Mouse (Mus musculus) gastrocnemius, adult 2 months (tissue): ENCODE measurements at regions not wholly inside any gene's neighbourhood (a gene's known extent, or its start where the extent isn't known, plus 50 kb on each side); places are given as distances from the start of the nearest gene placed in this dataset.
"Not testable (repeated sequence)": the region's sequence is repeated elsewhere in the genome, so short reads cannot be mapped to it uniquely, and the experiment has no call there.

Experiments
- DNase-seq: peaks from one replicate; pipeline ENCODE4 v3.0.0; 2022
- H3K27ac ChIP-seq: fragments of 200-600 bp; 2 replicates; pipeline ENCODE4 v1.8.1; 2022; ENCODE audit warnings: mild to moderate bottlenecking
- H3K4me3 ChIP-seq: fragments of 200-600 bp; 2 replicates; pipeline ENCODE4 v1.8.1; 2022; ENCODE audit warnings: mild to moderate bottlenecking, moderate library complexity
- CTCF ChIP-seq: fragments of 200-600 bp; IDR thresholded peaks from 2 replicates; pipeline ENCODE4 v1.8.1; 2022; ENCODE audit warnings: antibody characterized with exemption, mild to moderate bottlenecking, moderate library complexity
- intact Hi-C: fragments of 180-260 bp; cut with DNase I; formaldehyde crosslinking; loops from one replicate; pipeline ENCODE4 v1.15.1; 2025

DNA sequence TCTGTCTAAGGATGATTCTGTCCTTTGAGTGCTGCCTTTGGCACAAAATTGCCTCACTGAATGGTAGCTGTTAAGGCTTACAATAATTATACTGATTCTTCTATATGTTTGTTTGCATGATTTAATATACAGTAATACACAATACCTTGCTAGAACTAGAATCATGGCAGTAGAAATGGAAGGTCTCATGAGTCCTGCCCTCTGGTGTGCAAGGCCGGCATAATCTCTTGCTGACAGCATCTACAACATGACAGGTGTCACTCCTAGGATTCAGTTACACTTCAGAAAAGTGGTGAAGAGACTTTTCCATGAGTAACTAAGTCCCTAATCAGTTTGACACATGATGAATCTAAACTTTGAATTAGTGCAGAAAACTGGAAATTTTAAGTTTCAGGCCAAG, 861.2 kb upstream of the Olfr1507 start:
- intact Hi-C loops, H3K27ac ChIP-seq, H3K4me3 ChIP-seq, DNase-seq: not testable (repeated sequence)

DNA sequence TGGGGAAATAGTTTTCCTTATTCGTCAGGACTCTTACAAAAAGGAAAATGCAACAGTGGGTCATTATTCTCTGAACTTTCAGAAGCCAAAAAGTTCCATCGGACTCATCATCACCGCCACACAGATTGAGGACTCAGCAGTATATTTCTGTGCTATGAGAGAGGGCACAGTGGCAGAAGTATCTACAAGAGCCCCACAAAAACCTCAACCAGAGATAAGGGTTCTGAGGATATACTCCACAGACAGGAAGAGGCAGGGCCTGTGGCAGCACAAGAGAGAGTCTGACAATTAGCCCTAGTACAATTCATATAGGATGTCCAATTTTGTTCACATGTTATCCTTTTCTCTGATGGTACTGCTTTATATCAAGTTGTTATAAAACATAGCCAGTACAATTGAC, 855.9 kb upstream of the Olfr1507 start:
- DNase-seq, intact Hi-C loops, H3K4me3 ChIP-seq, H3K27ac ChIP-seq: not testable (repeated sequence)

DNA sequence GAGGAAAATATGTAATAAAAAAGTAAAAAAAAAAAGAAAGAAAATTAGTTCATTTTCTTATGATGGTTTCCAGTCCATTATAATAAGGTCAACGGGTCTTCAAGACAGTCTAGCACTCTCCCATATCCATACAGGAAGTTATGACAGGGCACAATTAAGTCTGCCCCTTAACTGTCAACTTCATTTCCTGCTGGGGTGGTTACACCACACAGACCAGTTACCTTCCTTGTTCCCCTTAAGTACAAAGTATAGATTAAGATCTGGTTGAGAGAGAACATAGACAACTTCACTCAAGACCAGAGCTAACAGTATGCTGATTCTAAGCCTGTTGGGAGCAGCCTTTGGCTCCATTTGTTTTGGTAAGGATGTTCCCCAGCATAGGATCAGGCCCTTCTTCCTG, 855.2 kb upstream of the Olfr1507 start:
- intact Hi-C loops = not testable (repeated sequence)

DNA sequence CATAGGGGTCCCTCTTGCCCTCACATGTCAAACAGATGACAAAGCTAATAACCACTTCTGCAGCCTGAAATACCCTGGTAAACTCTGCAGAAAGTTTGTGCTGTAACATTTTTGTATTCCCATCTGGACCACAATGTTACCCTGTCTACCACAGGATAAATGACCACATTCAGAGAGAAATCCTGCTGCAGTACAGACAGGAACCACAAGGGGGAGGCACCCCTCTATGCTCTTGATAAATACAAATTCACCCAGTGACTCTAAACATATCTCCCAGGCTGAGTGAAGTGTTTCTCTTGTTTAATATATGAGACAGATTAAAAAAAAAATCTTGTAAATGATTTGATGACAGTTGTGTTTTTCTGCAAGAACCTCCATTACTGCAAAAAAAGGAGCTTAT, 853.6 kb upstream of the Olfr1507 start:
- intact Hi-C loops, H3K4me3 ChIP-seq, DNase-seq, H3K27ac ChIP-seq: not testable (repeated sequence)

More for the DNA sequence above, 855.2 kb upstream of the Olfr1507 start:
- H3K4me3 ChIP-seq, DNase-seq, H3K27ac ChIP-seq: not testable (repeated sequence)

DNA sequence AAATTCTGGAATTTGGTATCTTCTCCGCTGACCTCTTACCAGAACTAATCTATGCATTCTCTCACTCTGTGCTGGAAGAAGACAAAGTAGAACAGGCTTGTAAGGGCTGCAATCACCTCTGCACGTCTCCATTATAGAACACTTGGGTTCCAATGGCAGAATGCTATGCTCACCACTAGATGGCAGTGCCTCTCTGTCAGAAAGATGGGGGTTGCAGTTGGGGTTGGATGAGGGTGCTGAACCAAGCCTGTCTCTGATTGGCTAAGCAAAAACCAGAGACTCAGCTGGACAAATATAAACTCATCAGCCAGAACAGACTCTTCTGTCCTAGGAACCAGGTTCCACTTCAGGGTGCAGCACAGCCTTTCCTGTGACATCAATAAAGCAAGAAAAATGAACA, 850.0 kb upstream of the Olfr1507 start:
- peak; percentile 38 for TF ChIP-seq CTCF
- H3K4me3 ChIP-seq, H3K27ac ChIP-seq, intact Hi-C loops, DNase-seq: not testable (repeated sequence)

DNA sequence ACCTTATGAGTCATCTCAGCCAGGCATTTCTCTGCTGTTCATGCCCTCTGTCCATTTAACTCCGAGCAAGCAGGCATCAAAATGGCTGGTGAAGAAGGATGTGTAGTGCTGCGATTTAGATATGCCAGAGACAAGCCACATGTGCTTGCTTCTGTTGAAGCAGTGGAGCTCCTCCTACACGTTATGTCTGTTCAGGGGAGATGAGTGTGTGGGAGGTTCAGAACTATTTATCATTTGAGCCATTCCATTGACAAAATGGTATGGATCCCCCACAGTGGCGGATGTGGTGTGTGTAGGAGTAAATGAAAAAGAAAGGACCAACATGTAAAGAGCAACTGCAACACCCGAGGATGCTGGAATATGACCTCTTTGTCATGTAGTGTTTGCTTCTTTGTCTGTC, 848.3 kb upstream of the Olfr1507 start:
- H3K4me3 ChIP-seq, intact Hi-C loops, DNase-seq, H3K27ac ChIP-seq: not testable (repeated sequence)

DNA sequence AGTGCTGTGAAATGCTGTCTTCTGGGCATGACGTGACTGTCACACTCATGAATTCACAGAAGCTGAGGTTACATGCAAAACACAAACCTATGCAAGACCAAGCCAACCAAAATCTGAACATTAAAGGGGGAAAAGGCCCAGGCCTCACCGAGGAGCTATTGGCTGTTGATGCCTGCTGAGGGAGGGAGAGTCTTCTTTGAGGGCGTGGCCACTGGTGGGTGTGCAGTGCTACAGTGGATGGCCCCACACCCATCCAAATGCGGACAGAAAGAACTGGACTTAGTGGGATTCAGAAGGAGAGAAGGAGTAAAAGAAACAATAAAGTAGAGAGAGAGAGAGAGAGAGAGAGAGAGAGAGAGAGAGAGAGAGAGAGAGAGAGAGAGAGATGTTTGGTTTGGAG, 843.6 kb upstream of the Olfr1507 start:
- DNase-seq, intact Hi-C loops: not testable (repeated sequence)

DNA sequence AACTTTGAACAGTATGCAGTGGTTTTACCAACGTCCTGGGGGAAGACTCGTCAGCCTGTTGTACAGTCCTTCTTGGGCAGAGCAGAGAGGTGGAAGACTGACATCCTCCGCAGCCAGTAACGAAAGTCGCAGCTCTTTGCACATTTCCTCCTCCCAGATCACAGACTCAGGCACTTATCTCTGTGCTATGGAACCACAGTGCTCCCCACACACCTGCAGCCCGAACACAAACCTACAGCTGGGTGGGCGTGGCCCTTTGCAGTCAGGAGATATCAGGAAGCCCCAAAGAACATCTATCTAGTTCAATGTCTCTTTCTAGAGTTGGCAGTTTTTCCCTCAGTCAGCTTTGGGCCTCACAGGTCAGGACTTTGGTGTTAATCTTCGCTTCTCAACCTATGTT, 841.9 kb upstream of the Olfr1507 start:
- intact Hi-C loops, H3K27ac ChIP-seq, H3K4me3 ChIP-seq, DNase-seq: not testable (repeated sequence)

More for the DNA sequence above, 843.6 kb upstream of the Olfr1507 start:
- H3K27ac ChIP-seq, H3K4me3 ChIP-seq: not testable (repeated sequence)

DNA sequence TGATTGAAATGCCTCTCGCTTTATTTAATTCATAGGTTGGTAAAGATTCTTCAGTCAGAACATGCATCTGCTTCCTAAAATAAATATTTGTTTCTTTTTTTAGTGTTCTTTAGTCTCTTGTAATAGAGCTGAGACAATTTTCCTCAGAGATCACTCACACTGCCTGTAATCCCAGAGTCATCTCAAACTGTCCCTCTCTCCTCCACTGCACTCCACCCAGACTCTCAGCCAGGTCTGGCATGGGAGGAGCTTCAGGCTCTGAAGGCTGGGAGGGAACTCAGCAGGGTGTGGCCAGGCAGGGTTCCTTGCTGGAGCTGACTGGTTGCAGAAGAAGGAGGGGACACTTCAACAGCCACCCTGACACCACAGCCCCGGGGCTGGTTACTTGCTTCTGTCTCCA, 841.2 kb upstream of the Olfr1507 start:
- H3K4me3 ChIP-seq, H3K27ac ChIP-seq, DNase-seq, intact Hi-C loops: not testable (repeated sequence)

DNA sequence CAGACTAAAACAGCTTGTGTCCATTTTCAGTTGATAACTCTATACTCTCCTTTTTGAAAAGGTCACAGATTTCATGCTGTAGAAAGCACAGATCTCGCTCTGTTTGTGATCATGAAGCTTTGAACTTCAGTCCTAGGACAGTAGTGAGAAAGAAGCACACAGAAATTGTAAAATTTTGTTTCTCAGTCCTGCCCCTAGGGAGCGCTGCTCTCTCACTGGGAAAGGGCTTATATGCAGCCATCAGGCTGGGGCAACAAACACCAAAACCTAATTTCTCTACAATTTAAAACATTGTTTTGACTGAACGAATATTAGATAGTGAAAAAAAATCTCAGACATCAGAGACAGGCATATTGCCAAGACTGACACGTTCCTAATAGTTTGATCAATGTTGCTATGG, 838.9 kb upstream of the Olfr1507 start:
- DNase-seq, H3K4me3 ChIP-seq, intact Hi-C loops: not testable (repeated sequence)

DNA sequence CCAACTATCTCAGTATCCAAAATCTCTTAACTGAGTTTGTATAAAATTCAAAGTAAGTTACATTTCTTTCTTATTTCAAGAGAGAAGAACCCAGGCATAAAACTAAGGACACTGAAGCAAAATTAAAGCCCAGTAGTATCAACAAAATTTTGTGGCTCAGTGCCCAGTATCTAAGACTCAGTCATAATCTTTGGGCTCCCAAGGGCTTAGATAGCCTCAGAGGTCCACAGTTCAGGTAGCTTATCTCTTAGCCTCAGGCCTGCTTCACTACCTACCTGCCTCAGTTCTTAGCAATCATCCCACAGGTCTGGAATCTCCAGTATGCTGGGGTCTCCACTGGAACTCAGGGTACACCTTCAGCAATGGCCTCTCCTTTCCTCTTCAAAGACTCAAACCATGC, 835.6 kb upstream of the Olfr1507 start:
- DNase-seq, H3K4me3 ChIP-seq, intact Hi-C loops, H3K27ac ChIP-seq: not testable (repeated sequence)

More for the DNA sequence above, 838.9 kb upstream of the Olfr1507 start:
- not testable (repeated sequence) for H3K27ac ChIP-seq

DNA sequence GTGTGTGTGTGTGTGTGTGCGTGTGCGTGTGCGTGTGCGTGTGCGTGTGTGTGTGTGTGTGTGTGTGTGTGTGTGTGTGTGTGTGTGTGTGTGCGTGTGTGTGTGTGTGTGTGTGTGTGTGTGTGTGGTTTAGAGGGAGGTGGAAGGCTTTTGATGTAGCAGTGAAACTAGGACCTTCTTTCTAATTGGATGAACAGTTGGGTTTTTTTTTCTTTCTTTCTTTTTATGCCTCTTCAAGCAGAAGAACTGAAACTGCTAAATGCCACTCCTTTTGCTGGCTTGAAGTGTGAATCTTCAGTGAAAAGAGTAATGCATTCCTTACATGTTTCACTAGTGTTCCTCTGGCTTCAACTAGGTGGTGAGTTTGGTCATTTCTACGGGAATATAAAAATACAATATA, 828.8 kb upstream of the Olfr1507 start:
- H3K4me3 ChIP-seq, H3K27ac ChIP-seq, DNase-seq, intact Hi-C loops: not testable (repeated sequence)

DNA sequence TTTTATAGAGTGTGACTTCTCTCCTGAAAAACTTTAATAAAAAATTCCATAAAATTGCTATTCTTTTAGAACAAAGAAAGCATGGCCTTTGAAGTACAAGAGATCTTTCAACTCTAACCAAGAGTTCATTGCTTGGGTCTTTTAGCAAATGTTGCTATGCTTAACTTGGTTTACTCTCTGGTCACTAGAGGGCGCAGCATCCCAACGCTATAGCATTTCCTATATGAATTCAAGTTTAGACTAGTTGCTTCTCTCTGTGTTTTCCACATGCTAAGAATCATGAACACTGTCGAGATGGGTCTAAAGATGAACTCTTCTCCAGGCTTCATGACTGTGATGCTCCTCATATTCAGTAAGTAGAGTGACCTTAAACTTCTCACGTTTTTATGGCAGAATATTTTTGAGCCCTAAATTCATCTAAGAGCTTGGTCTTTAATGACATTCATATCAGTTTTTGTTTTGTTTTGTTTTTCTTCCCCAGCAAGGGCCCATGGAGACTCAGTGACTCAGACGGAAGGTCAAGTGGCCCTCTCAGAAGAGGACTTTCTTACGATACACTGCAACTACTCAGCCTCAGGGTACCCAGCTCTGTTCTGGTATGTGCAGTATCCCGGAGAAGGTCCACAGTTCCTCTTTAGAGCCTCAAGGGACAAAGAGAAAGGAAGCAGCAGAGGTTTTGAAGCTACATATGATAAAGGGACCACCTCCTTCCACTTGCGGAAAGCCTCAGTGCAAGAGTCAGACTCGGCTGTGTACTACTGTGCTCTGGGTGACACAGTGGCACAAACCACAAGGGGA, 823.2 kb upstream of the Olfr1507 start:
- intact Hi-C loops, H3K27ac ChIP-seq, H3K4me3 ChIP-seq, DNase-seq: not testable (repeated sequence)

DNA sequence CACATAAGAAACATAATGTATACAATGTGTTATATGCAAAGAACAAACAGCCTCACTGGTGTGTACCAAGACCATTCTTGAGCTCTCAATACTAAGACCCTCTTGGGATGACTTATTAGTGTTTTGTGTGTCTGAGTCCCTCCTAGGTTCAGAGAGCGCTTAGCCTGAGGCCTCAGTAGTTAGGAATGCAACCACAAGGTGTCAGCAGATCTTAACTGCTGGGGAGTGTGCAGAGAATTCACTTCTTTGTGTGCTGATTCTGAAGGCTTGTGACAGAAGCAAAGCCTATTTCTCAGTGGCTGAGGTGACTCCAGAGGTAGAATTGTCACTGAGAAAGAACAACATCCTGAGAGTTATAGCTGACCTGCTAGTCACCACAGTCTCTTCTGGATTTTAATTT, 816.9 kb upstream of the Olfr1507 start:
- intact Hi-C loops, H3K4me3 ChIP-seq: not testable (repeated sequence)

DNA sequence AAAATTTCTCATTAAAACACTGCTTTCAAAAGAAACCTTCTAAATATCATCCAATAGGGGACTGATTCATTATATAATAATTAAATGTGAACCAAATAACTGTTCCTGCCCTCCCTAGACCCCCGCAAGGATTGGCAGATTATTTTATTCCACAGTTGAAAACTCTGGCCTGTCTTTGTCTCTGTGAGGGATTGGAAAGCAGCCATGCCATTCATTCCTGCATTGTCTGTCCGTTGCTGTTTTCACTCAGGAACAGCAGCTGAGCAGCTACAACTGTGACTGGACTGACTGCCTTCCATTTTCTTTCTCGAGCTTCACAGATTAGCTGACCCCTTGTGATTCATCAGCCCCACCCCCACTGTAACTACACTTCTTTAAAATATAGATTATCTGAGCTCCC, 807.6 kb upstream of the Olfr1507 start:
- H3K27ac ChIP-seq, intact Hi-C loops, DNase-seq, H3K4me3 ChIP-seq: not testable (repeated sequence)

More for the DNA sequence above, 816.9 kb upstream of the Olfr1507 start:
- not testable (repeated sequence) for H3K27ac ChIP-seq, DNase-seq

DNA sequence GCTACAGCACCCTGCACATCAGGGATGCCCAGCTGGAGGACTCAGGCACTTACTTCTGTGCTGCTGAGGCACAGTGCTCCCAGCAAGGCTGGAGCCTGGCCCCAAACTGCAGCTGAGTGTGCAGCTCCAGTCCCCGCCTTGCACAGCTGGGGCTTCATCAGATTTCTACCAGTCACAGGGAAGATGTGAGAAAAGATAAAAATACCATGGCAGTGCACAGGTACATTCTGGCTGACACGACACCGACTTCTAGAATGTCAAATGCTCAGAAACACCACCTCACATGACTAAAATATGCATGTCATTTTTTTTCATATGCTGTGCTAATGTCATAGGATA, 806.9 kb upstream of the Olfr1507 start:
- intact Hi-C loops, H3K4me3 ChIP-seq, DNase-seq, H3K27ac ChIP-seq: not testable (repeated sequence)

DNA sequence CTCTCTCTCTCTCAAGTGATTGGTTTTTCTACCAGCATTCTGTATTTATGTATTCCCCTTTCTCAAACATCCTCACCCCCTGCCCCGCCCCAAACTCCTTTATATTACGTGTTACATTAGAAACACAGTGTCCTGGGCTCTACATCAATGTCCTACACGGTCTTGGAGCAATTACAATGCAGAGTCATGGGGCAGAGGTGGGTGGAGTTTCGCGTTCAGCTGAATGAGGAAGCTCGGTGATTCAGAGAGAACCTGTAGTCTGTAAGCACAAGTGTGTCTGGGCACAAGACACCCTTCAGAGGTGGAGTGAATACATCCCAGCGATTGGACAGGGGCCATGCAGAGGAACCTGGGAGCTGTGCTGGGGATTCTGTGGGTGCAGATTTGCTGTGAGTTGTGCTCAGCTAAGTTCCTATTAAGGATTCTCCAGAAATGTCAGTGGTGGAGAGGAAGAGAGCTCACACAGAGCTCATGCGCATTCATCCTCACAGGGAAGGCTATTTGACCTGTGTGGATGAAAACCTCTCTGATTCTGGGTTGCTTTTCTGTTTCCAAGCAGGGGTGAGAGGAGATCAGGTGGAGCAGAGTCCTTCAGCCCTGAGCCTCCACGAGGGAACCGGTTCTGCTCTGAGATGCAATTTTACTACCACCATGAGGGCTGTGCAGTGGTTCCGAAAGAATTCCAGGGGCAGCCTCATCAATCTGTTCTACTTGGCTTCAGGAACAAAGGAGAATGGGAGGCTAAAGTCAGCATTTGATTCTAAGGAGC, 806.4 kb upstream of the Olfr1507 start:
- intact Hi-C loops, H3K4me3 ChIP-seq, DNase-seq: not testable (repeated sequence)

DNA sequence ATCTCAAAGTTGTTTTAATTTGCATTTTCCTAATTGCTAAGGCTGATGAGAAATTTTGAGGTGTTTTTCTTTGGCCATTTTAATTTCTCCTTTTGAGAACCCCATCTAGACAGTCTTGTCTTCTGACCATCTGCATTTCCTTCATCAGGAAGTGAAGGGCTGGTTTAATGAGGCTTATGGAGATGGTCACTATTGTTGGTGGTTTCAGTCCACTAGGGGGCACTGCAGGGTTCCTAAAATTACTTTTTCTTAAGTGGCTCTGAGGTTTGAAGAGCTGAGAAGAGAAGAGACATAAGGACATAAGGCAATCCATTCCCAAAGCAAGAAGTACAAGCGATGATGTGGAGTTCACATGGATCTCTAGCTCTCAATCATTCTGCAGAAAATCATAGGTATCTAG, 805.6 kb upstream of the Olfr1507 start:
- intact Hi-C loops, H3K4me3 ChIP-seq, DNase-seq, H3K27ac ChIP-seq: not testable (repeated sequence)

More for the DNA sequence above, 806.4 kb upstream of the Olfr1507 start:
- H3K27ac ChIP-seq = not testable (repeated sequence)

DNA sequence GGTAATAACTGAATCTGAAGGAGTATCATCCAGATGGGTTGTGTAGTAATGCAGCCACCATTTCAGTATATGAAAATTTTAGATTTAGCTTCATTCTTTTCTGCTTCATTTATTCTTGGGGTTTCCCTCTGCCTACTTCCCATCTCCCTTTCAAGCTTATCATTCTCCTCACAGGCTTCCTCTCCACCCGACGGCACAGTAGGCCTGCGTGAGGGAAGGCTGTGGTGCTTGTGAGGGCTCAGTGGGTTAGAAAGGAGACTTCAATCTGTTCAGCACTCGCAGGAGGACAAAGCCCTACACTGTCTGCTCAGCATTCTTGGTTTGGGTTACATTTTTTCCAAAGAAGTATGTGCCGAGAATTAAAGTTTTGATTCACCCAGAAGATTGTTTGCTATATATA, 804.2 kb upstream of the Olfr1507 start:
- H3K27ac ChIP-seq, intact Hi-C loops: not testable (repeated sequence)

More for the DNA sequence above, 804.2 kb upstream of the Olfr1507 start:
- H3K4me3 ChIP-seq, DNase-seq: not testable (repeated sequence)
